Mouse (Mus musculus) thymus, adult 2 months (tissue): Measurements from ENCODE around the gene Gm9376. TPM values are rescaled to one million over a fixed set of nuclear protein-coding genes. Genes with fewer than 3 reads are reported as not detected.

ENCODE experiments used
- DNase-seq: peaks from one replicate; pipeline ENCODE4 v3.0.0; 2021
- H3K27ac ChIP-seq: fragments of 200-500 bp; 2 replicates; pipeline ENCODE4 v1.5.1; 2012; ENCODE audit warnings: low read length, control low read depth; ENCODE audit not compliant: control insufficient read depth, insufficient read depth
- H3K27me3 ChIP-seq: fragments of 200-500 bp; 2 replicates; pipeline ENCODE4 v1.6.1; 2012; ENCODE audit warnings: mild to moderate bottlenecking, low read length, moderate library complexity, mixed read lengths; ENCODE audit not compliant: control insufficient read depth, insufficient read depth
- H3K36me3 ChIP-seq: fragments of 200-500 bp; 2 replicates; pipeline ENCODE4 v1.6.1; 2012; ENCODE audit warnings: mild to moderate bottlenecking, low read length, moderate library complexity; ENCODE audit not compliant: control insufficient read depth, insufficient read depth
- H3K4me1 ChIP-seq: fragments of 200-500 bp; replicated peaks from 2 replicates; pipeline ENCODE4 v1.6.1; 2012; ENCODE audit warnings: low read length; ENCODE audit not compliant: control insufficient read depth, insufficient read depth
- H3K4me3 ChIP-seq: fragments of 200-500 bp; 2 replicates; pipeline ENCODE4 v1.5.1; 2012; ENCODE audit warnings: mild to moderate bottlenecking, low read length, control low read depth, moderate library complexity; ENCODE audit not compliant: control insufficient read depth, insufficient read depth
- CTCF ChIP-seq: fragments of 200-500 bp; IDR thresholded peaks from 2 replicates; pipeline ENCODE4 v1.5.1; 2012; ENCODE audit warnings: mild to moderate bottlenecking, control low read depth, low read length, moderate library complexity, borderline replicate concordance; ENCODE audit not compliant: control insufficient read depth, poor library complexity, insufficient read depth; ENCODE audit errors: extremely low read depth
- POLR2A ChIP-seq: fragments of 200-500 bp; IDR thresholded peaks from 2 replicates; pipeline ENCODE4 v1.6.1; 2012; ENCODE audit warnings: mild to moderate bottlenecking, low read length, control low read depth, moderate library complexity; ENCODE audit not compliant: control insufficient read depth, poor library complexity, insufficient read depth; ENCODE audit errors: extremely low read depth
- WGBS: fragments of 180-500 bp; shearing (Covaris S2); methylation state at CpG from one replicate; pipeline ENCODE4 v1.1.7; 2018; 5-methylcytosine and 5-hydroxymethylcytosine counted together
- polyA plus RNA-seq: library from polyadenylated mRNA; depleted of rRNA; stranded (reverse); fragments of >200 nt; gene quantifications from 2 replicates; pipeline ENCODE4 v1.2.3, GENCODE M21; 2012; rRNA removed

Gene Gm9376
- not detected in 2 replicates for polyA plus RNA-seq

DNA sequence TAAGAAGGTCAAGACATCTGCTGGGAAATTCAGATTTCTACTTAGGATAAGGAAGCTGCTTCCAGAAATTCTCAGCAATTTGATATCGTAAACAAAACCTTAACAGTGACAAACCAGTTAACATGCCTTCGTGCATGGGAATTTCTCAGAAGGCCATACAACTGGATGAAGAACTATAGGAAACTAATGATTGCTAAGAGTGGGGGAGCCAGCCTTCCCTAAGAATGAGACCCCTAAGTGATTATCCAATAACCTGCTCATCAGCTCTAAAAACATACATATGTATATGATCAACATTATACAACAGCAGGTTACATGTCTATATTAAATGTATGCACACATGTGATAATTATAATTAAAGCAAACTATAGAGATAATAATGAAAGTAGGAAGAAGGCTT is at the start of gene Gm9376:
Gene Gm9376, plus strand, starts transcription at position 301 of the 400 bp plus-strand sequence.
- Histone ChIP-seq H3K36me3 (no peaks in the 10 kb centered on the region), H3K4me3 (no peak within 1 kb of the TSS), H3K4me1 (no peaks in the 10 kb centered on the region), H3K27me3 (no peaks in the 10 kb centered on the region), H3K27ac (no peak within 1 kb of the TSS)
- WGBS = 92% methylated on average over 2 of the region's 2 CpGs
- TF ChIP-seq POLR2A (no peak), CTCF (no peak)
- no peak for DNase-seq

DNA sequence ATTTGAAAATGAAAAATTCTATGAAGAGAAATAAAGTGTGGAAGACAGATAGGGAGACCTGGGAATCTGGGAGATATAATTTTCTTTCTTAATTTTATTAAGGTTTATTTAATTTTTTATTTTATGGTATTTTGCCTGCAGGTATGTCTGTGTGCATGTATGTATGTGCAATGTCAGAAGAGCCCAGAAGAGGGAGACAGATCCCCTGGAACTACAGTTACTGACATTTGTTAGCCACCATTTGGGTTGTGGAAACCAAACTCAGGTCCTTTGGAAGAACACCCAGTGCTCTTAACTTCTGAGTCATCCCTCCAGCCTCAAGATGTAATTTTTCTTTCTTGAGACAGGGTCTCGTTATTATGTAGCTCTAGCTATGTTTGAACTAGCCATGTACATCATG is 45.9 kb upstream of the Gm9376 start:
- DNase-seq = no peak
- Histone ChIP-seq H3K4me3 (no peak overlapping the region), H3K27ac (no peak overlapping the region), H3K36me3 (no peaks in the 10 kb centered on the region), H3K27me3 (peaks cover 3% of the 10 kb centered on the region; the same call in 1 of the 2 replicates), H3K4me1 (no peaks in the 10 kb centered on the region)
- TF ChIP-seq CTCF = no peak
- TF ChIP-seq POLR2A = no peak
- 84% methylated on average over 1 of the region's 1 CpGs for WGBS

GRCm38 (mm10) chr14:118225061-118225743 is 41.6 kb upstream of the Gm9376 start:
- Histone ChIP-seq H3K4me3 (no peak overlapping the region), H3K4me1 (no peaks in the 10 kb centered on the region), H3K27ac (no peak overlapping the region), H3K27me3 (peaks cover 21% of the 10 kb centered on the region), H3K36me3 (no peaks in the 10 kb centered on the region)
- no peak for DNase-seq
- TF ChIP-seq POLR2A (no peak), CTCF (no peak)
- 36% methylated on average over 16 of the region's 16 CpGs for WGBS

DNA sequence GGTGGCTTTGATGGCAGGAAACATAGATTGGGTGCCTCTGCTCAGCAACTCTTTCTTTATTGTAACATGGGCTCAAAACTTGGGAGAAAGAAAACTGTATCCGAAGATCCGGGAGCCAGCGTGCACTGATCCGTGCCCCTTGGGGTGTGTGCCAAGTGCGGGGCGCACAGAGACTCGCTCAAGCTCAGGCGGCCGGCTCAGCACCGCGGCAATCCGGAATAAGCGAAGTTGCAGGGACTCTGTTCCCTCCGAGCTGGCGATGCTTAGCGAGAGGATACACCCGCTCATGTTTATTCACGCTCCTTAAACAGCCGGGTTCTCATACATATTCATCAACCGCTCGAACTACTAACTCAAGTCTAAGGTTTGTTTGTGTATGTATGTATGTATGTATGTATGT is 40.8 kb upstream of the Gm9376 start:
- no peaks in the 10 kb centered on the region for H3K36me3 ChIP-seq
- H3K4me3 ChIP-seq = no peak overlapping the region
- TF ChIP-seq CTCF (no peak), POLR2A (no peak)
- no peak overlapping the region for H3K27ac ChIP-seq
- 3% methylated on average over 21 of the region's 21 CpGs for WGBS
- peaks cover 23% of the 10 kb centered on the region for H3K27me3 ChIP-seq
- no peaks in the 10 kb centered on the region for H3K4me1 ChIP-seq
- DNase-seq = no peak

- H3K4me3 ChIP-seq = no peak overlapping the region
- WGBS = 5% methylated on average over 21 of the region's 21 CpGs
- TF ChIP-seq CTCF (no peak), POLR2A (no peak)
Observed at GRCm38 (mm10) chr14:118226471-118227155, 40.1 kb upstream of the Gm9376 start.

DNA sequence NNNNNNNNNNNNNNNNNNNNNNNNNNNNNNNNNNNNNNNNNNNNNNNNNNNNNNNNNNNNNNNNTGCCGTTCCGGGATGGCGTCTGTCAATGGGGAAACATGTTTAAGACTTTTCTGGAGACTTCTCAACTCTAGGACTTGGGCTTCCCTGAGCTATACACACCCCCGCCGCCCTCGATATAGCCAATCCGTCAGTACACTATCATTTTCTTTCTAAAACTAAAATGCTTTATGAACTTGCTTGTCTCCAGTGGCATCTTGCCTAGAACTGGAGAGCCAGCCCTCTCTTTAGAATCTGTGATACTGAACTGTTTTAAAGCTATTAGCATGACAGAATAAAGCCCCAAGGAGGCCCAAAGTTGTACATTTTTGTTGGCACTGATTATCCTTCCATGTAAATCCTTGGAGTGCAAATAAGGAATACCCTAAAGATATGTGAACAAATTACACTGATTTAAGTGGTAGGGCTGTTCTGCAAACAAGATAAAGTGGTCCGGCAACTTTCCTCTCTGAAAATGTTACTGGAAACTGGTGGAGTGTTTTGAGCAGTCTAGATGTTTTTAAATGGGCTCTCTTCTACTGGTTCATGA is 34.3 kb upstream of the Gm9376 start:
- Histone ChIP-seq H3K36me3 (no peaks in the 10 kb centered on the region), H3K4me1 (peaks cover 10% of the 10 kb centered on the region; the same call in 1 of the 2 replicates), H3K27me3 (peaks cover 44% of the 10 kb centered on the region), H3K27ac (no peak overlapping the region), H3K4me3 (no peak overlapping the region)
- TF ChIP-seq POLR2A (no peak), CTCF (no peak)
- no peak for DNase-seq
- 12% methylated on average over 8 of the region's 8 CpGs for WGBS

More at GRCm38 (mm10) chr14:118226471-118227155, 40.1 kb upstream of the Gm9376 start:
- no peak for DNase-seq
- H3K27me3 ChIP-seq = peaks cover 29% of the 10 kb centered on the region
- H3K4me1 ChIP-seq = no peaks in the 10 kb centered on the region
- no peak overlapping the region for H3K27ac ChIP-seq
- no peaks in the 10 kb centered on the region for H3K36me3 ChIP-seq
